Mouse (Mus musculus): ENCODE measurements around the gene Cdk18. TPM values are rescaled to one million over a fixed set of nuclear protein-coding genes. Genes with fewer than 3 reads are reported as not detected.

Cdk18 gene
- polyA plus RNA-seq, 1 experiment from 2014 or later = 4.1 TPM

DNA sequence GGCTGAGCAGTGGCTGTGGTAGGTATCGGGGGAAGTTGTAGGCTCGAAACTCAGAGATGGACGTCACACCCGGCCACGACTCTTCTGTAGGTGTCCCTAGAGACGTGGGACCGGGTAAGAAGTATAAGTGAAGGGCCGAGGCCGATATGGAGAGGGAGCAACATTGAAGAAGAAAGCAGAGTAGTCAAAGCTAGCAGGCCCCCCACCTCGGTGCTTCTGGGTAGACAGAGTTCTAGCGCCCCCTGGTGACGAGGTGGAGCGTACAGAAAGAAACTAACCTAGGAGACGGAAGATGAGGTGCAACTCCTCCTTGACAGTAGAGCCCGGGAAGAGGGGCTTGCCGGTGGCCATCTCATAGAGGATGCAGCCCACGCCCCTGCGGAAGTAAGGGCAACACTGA, 22.9 kb downstream of the Cdk18 start:
- no peak for ATAC-seq (replicated peaks; ENCODE audit: low FRiP score)
- peak; percentile 53 for DNase-seq (ENCODE audit: low spot score)
- Histone ChIP-seq H3K9ac (ENCODE audit: low read depth, low read length) (no peak overlapping the region), H3K27ac (ENCODE audit: low read depth, low read length) (no peak overlapping the region), H3K9me3 (ENCODE audit: control insufficient read depth, low read length) (no peaks in the 10 kb centered on the region), H3K4me3 (ENCODE audit: low read depth, low read length) (no peak overlapping the region), H3K27me3 (replicated peaks; ENCODE audit: control insufficient read depth, insufficient read depth, low read length) (no peaks in the 10 kb centered on the region), H3K4me1 (replicated peaks; ENCODE audit: control insufficient read depth, insufficient read depth, low read length) (no peaks in the 10 kb centered on the region), H3K4me2 (peak overlapping the region; percentile 20; the same call in 1 of the 2 replicates), H3K36me3 (ENCODE audit: control insufficient read depth, insufficient read depth, low read length) (no peaks in the 10 kb centered on the region)
- 33% methylated on average over 18 of the region's 18 CpGs for WGBS

DNA sequence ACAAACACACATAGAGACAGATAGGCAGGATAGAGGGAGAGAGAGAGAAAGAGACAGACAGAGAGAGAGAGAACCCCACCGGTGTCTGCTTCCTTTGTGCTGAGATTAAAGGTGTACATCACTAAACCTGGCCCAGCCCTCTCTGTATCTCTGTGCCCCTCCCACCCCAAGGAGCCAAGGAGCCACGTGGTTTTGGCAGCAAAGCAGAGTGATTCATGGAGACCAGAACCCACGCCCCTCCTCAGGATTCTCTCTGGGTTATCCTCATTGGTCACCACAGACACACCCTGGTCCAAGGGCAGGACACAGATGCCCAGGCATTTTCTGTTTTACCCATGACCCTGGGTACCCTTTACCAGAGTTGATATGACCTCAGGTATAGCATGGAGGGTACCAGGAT, 26.4 kb downstream of the Cdk18 start:
- WGBS = 42% methylated on average over 3 of the region's 3 CpGs
- no peaks in the 10 kb centered on the region for H3K4me1 ChIP-seq (replicated peaks; ENCODE audit: control insufficient read depth, insufficient read depth, low read length)

DNA sequence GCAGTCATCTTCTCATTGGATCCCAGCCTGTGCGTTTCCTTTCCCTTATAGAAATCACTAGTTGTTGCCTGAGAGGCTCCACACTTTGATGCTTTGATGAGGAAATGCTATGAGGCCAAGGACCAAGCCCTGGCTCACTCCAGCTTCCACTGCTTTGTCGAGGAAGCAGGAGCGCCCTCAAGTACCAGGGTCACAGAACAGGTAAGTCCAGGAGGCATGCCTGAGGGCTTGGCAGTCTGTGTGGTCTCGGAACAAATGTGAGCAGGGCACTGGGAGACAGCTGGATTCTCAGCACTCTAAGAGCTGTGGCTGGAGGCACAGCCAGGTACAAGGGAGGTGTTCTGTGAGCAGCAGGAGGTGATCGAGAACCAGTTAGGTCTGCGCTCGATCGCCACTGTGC, 27.1 kb downstream of the Cdk18 start:
- no peak for ATAC-seq (replicated peaks; ENCODE audit: low FRiP score)
- Histone ChIP-seq H3K27ac (ENCODE audit: low read depth, low read length) (no peak overlapping the region), H3K4me3 (ENCODE audit: low read depth, low read length) (no peak overlapping the region), H3K9ac (ENCODE audit: low read depth, low read length) (no peak overlapping the region), H3K9me3 (ENCODE audit: control insufficient read depth, low read length) (no peaks in the 10 kb centered on the region), H3K4me2 (no peak overlapping the region), H3K36me3 (ENCODE audit: control insufficient read depth, insufficient read depth, low read length) (no peaks in the 10 kb centered on the region), H3K27me3 (replicated peaks; ENCODE audit: control insufficient read depth, insufficient read depth, low read length) (no peaks in the 10 kb centered on the region), H3K4me1 (replicated peaks; ENCODE audit: control insufficient read depth, insufficient read depth, low read length) (no peaks in the 10 kb centered on the region)
- no peak for DNase-seq (ENCODE audit: low spot score)
- WGBS = 79% methylated on average over 8 of the region's 8 CpGs

More for the DNA sequence above, 26.4 kb downstream of the Cdk18 start:
- no peaks in the 10 kb centered on the region for H3K36me3 ChIP-seq (ENCODE audit: control insufficient read depth, insufficient read depth, low read length)
- H3K9ac ChIP-seq (ENCODE audit: low read depth, low read length) = no peak overlapping the region
- H3K27ac ChIP-seq (ENCODE audit: low read depth, low read length) = no peak overlapping the region
- DNase-seq (ENCODE audit: low spot score) = no peak
- H3K4me3 ChIP-seq (ENCODE audit: low read depth, low read length) = no peak overlapping the region
- H3K4me2 ChIP-seq = no peak overlapping the region
- no peaks in the 10 kb centered on the region for H3K27me3 ChIP-seq (replicated peaks; ENCODE audit: control insufficient read depth, insufficient read depth, low read length)
- H3K9me3 ChIP-seq (ENCODE audit: control insufficient read depth, low read length) = no peaks in the 10 kb centered on the region
- no peak for ATAC-seq (replicated peaks; ENCODE audit: low FRiP score)

DNA sequence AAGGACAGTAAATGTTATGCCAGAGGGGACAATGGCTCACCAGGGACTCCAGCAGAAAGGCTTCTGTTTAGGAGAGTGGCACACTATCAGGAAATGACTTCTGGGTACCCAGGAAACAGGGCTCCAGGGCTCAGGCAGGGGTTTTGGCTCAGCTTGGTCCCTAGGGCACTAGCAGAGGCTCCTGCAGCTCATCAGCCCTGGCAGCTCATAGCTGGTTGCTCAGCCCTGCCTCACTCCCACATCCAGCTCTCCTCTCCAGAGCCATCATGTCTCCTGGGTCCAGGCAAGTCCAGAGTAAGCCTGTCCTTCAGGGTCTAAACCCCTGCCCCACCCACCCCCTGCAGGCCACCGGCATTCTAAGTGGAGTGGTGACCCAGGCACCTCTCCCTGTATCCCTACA, 28.1 kb downstream of the Cdk18 start:
- Histone ChIP-seq H3K9ac (ENCODE audit: low read depth, low read length) (no peak overlapping the region), H3K4me2 (no peak overlapping the region), H3K27ac (ENCODE audit: low read depth, low read length) (no peak overlapping the region), H3K27me3 (replicated peaks; ENCODE audit: control insufficient read depth, insufficient read depth, low read length) (0 out of 2 replicates have a peak, but pooled peaks cover 3% of the 10 kb centered on the region), H3K9me3 (ENCODE audit: control insufficient read depth, low read length) (no peaks in the 10 kb centered on the region), H3K4me1 (replicated peaks; ENCODE audit: control insufficient read depth, insufficient read depth, low read length) (no peaks in the 10 kb centered on the region), H3K36me3 (ENCODE audit: control insufficient read depth, insufficient read depth, low read length) (no peaks in the 10 kb centered on the region), H3K4me3 (ENCODE audit: low read depth, low read length) (no peak overlapping the region)
- WGBS = 50% methylated on average over 1 of the region's 1 CpGs
- ATAC-seq (replicated peaks; ENCODE audit: low FRiP score) (no peak), DNase-seq (ENCODE audit: low spot score) (no peak)

DNA sequence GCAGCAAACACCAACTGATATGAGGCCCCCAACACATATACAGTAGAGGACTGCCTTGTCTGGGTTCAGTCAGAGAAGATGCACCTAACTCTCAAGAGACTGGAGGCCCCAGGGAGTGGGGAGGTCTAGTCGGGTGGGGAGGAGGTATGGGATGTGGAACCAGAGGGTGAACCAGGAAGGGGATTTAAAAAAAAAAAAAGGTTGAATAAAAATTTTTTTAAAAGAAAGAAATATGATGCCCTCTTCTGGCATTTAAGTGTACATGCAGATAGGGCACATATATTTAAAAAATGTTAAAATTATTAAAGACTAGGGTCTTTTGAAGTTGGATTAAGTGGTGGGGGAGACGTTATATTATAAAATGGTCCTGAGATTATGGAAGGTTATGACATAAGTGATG, 30.1 kb downstream of the Cdk18 start:
- H3K36me3 ChIP-seq (ENCODE audit: control insufficient read depth, insufficient read depth, low read length) = no peaks in the 10 kb centered on the region
- no peak overlapping the region for H3K4me3 ChIP-seq (ENCODE audit: low read depth, low read length)
- H3K27me3 ChIP-seq (replicated peaks; ENCODE audit: control insufficient read depth, insufficient read depth, low read length) = 0 out of 2 replicates have a peak, but pooled peaks cover 3% of the 10 kb centered on the region
- H3K27ac ChIP-seq (ENCODE audit: low read depth, low read length) = no peak overlapping the region
- ATAC-seq (replicated peaks; ENCODE audit: low FRiP score) = no peak
- H3K4me2 ChIP-seq = no peak overlapping the region
- 54% methylated on average over 2 of the region's 2 CpGs for WGBS
- no peak for DNase-seq (ENCODE audit: low spot score)
- H3K9me3 ChIP-seq (ENCODE audit: control insufficient read depth, low read length) = no peaks in the 10 kb centered on the region
- H3K4me1 ChIP-seq (replicated peaks; ENCODE audit: control insufficient read depth, insufficient read depth, low read length) = no peaks in the 10 kb centered on the region
- H3K9ac ChIP-seq (ENCODE audit: low read depth, low read length) = no peak overlapping the region

DNA sequence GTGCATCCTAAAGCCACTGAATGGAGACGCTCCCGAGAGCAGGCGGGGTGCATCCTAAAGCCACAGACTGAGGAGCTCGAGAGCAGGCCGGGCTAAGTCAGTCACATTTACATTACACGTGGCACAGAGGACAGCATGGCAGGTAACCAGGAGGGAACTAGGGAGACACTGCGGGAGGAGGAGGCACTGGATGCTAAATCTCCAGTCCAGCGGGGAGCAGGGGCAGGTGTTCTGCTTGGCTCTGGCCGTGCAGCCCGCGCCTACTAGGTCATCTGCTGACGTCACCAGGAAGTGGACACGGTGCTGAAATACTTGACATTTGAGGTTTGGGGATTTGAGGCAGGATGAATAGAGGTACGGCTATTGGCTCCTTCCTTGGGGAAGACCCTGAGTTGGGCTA, 35.1 kb downstream of the Cdk18 start:
- Histone ChIP-seq H3K4me1 (replicated peaks; ENCODE audit: control insufficient read depth, insufficient read depth, low read length) (0 out of 2 replicates have a peak, but pooled peaks cover 2% of the 10 kb centered on the region), H3K9me3 (ENCODE audit: control insufficient read depth, low read length) (no peaks in the 10 kb centered on the region), H3K4me2 (no peak overlapping the region), H3K4me3 (ENCODE audit: low read depth, low read length) (no peak overlapping the region), H3K36me3 (ENCODE audit: control insufficient read depth, insufficient read depth, low read length) (no peaks in the 10 kb centered on the region), H3K9ac (ENCODE audit: low read depth, low read length) (no peak overlapping the region), H3K27me3 (replicated peaks; ENCODE audit: control insufficient read depth, insufficient read depth, low read length) (0 out of 2 replicates have a peak, but pooled peaks cover 3% of the 10 kb centered on the region), H3K27ac (ENCODE audit: low read depth, low read length) (no peak overlapping the region)
- ATAC-seq (replicated peaks; ENCODE audit: low FRiP score) (no peak), DNase-seq (ENCODE audit: low spot score) (no peak)
- WGBS = 64% methylated on average over 14 of the region's 14 CpGs

DNA sequence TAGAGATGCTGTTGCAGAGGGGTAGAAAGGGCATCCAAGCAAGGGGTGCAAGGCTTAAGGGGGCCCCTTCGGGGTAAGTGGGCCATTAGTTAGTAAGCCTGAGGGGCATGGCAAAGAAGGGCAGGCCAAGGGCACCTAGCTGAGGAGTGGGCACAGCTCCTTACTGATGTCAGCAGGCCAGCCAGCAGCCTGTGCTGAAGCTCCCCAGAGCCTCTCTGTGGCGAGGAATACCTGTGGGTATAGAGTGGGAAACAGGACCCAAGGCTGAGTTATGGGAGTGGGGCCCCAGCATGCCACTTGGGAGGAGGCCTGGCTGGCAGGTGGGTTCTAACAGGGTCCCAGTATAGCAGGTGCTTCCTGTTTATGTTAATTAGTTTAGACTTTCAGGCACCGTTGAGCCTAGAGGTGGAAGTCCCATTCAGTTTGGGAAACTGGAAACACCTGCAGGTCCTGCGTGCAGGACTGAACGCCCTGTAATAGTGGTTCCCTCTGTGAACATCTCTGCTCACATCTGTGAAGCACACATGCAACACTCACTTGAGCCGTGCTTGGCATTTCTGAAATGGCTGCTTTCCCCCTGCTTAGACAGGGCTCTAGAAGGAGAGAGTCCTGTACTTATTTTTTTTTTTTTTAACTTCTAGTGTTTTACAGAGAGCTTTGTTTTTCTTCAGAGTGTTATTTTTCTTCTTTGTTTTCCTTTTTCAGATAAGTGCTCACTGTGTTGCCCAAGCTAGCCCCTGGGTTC, 37.4 kb downstream of the Cdk18 start:
- DNase-seq (ENCODE audit: low spot score) = no peak
- H3K4me1 ChIP-seq (replicated peaks; ENCODE audit: control insufficient read depth, insufficient read depth, low read length) = 0 out of 2 replicates have a peak, but pooled peaks cover 2% of the 10 kb centered on the region
- H3K36me3 ChIP-seq (ENCODE audit: control insufficient read depth, insufficient read depth, low read length) = no peaks in the 10 kb centered on the region
- H3K4me2 ChIP-seq = no peak overlapping the region
- ATAC-seq (replicated peaks; ENCODE audit: low FRiP score) = no peak
- 76% methylated on average over 6 of the region's 6 CpGs for WGBS
- no peaks in the 10 kb centered on the region for H3K9me3 ChIP-seq (ENCODE audit: control insufficient read depth, low read length)
- 0 out of 2 replicates have a peak, but pooled peaks cover 3% of the 10 kb centered on the region for H3K27me3 ChIP-seq (replicated peaks; ENCODE audit: control insufficient read depth, insufficient read depth, low read length)
- H3K4me3 ChIP-seq (ENCODE audit: low read depth, low read length) = no peak overlapping the region
- no peak overlapping the region for H3K9ac ChIP-seq (ENCODE audit: low read depth, low read length)
- no peak overlapping the region for H3K27ac ChIP-seq (ENCODE audit: low read depth, low read length)

DNA sequence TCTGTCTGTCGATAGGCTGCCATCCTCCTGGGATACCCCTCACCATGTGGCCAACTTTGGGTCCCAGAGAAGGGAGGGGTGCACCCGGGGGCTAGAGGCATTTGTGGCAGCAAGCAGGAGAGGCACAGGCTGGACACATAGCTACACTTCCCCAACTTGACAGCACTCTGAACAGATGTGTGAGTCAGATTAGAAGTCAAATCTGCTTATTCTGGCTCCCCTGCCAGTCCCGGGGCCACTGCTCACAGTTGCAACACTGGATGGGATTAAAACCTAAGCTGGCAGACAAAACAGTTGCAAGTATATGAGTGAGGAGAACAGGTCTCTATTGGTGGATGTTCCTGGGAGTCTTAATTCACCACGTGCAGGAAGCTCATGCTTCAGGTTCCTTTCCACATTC, 39.7 kb downstream of the Cdk18 start:
- peaks cover 9% of the 10 kb centered on the region; the same call in 1 of the 2 replicates for H3K4me1 ChIP-seq (replicated peaks; ENCODE audit: control insufficient read depth, insufficient read depth, low read length)
- H3K9ac ChIP-seq (ENCODE audit: low read depth, low read length) = no peak overlapping the region
- H3K36me3 ChIP-seq (ENCODE audit: control insufficient read depth, insufficient read depth, low read length) = no peaks in the 10 kb centered on the region
- no peaks in the 10 kb centered on the region for H3K27me3 ChIP-seq (replicated peaks; ENCODE audit: control insufficient read depth, insufficient read depth, low read length)
- 39% methylated on average over 4 of the region's 4 CpGs for WGBS
- no peak overlapping the region for H3K4me2 ChIP-seq
- H3K9me3 ChIP-seq (ENCODE audit: control insufficient read depth, low read length) = no peaks in the 10 kb centered on the region
- no peak overlapping the region for H3K27ac ChIP-seq (ENCODE audit: low read depth, low read length)
- no peak overlapping the region for H3K4me3 ChIP-seq (ENCODE audit: low read depth, low read length)
- ATAC-seq (replicated peaks; ENCODE audit: low FRiP score) (no peak), DNase-seq (ENCODE audit: low spot score) (no peak)

DNA sequence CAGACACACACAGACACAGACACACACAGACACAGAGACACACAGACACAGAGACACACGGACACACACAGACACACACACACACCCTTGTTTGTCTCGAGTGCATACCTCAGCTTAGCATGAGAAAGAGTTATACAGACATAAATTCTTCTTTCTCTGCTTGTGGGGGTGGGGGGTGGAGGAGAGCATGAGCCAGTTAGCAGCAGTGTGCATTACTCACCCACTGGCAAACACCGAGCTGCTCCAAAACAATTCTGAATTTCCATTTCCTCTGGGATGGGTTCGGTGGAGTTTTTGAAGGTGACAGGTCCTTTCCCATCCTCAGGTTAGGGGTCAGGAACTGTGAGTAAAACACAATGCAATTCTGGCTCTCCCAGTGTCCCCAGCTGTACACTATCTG, 40.5 kb downstream of the Cdk18 start:
- Histone ChIP-seq H3K27ac (ENCODE audit: low read depth, low read length) (no peak overlapping the region), H3K4me1 (replicated peaks; ENCODE audit: control insufficient read depth, insufficient read depth, low read length) (peaks cover 9% of the 10 kb centered on the region; the same call in 1 of the 2 replicates), H3K9me3 (ENCODE audit: control insufficient read depth, low read length) (no peaks in the 10 kb centered on the region), H3K36me3 (ENCODE audit: control insufficient read depth, insufficient read depth, low read length) (no peaks in the 10 kb centered on the region), H3K27me3 (replicated peaks; ENCODE audit: control insufficient read depth, insufficient read depth, low read length) (no peaks in the 10 kb centered on the region), H3K4me3 (ENCODE audit: low read depth, low read length) (no peak overlapping the region), H3K9ac (ENCODE audit: low read depth, low read length) (no peak overlapping the region), H3K4me2 (no peak overlapping the region)
- WGBS = 70% methylated on average over 4 of the region's 4 CpGs
- DNase-seq (ENCODE audit: low spot score) (no peak), ATAC-seq (replicated peaks; ENCODE audit: low FRiP score) (no peak)
